Mouse (Mus musculus): ENCODE measurements around the gene Cacna1c.

Cacna1c gene

DNA sequence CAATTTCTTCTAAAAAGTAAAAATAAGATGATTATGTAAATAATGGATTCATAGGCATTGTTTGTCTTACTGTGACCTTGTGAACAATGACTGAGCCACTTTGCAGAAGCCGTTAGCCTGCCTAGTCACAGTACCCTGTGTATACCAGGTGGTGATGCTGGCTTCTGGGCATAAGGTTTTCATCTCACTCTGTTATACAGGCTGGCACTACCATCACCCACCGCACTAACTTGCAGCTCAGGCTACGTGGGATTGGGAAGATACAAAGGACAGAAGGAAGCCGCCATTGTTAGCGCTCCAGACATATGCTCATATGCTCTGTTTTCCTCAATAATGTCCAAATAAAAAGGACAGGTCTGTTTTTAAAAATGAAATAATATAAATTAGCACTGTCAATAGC, 440.4 kb downstream of the Cacna1c start:
- DNase-seq (ENCODE audit: low read depth, low spot score) = no peak

DNA sequence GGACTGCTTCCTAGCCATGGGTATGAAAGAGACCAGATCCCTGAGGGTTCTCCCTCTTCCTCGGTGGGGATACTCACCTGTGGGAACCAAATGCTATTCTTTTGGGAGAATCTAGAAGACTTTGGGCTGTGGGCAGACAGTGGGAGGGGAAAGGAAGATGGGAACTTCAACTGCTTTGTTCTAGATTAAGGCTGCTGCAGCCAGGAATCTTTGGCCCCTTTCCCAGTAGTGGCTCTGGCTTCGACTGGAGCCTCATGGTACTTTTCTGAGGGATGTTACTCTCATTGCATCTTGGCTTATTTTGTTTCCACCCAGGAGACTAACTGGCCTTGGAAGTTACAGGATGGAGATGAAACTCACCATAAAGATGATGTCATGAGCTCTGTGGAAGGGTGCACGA, 441.8 kb downstream of the Cacna1c start:
- no peak for DNase-seq (ENCODE audit: low read depth, low spot score)

- no peak for DNase-seq (ENCODE audit: low read depth, low spot score)
Measured at GRCm38 (mm10) chr6:118753787-118754186, 442.4 kb downstream of the Cacna1c start.

- DNase-seq (ENCODE audit: low read depth, low spot score) = no peak
Measured at GRCm38 (mm10) chr6:118753064-118753463, 443.2 kb downstream of the Cacna1c start.

- DNase-seq (ENCODE audit: low read depth, low spot score) = no peak
Measured at GRCm38 (mm10) chr6:118749285-118749684, 446.9 kb downstream of the Cacna1c start.

DNA sequence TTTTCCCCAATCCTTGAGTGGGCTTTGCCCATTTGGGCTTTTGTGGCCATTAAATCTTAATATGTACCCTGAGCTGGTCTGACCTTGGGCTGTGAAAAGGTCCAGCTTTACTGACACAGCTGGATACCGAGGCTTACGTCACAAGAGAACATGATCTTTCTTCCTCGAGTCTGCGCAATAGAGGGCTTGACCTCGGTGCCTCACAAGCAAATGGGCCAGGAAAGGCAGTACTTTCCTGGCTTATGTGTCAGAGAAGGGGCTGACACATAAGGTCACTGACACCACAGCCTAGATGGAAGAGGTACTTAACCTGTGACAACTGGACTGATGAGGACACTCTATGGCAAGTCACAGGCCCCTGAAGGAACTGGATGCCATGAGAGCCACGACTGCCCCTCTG, 453.5 kb downstream of the Cacna1c start:
- no peak for DNase-seq (ENCODE audit: low read depth, low spot score)

- no peak for DNase-seq (ENCODE audit: low read depth, low spot score)
Measured at GRCm38 (mm10) chr6:118741841-118742240, 454.4 kb downstream of the Cacna1c start.

- DNase-seq (ENCODE audit: low read depth, low spot score) = no peak
Measured at GRCm38 (mm10) chr6:118739961-118740599, 456.1 kb downstream of the Cacna1c start.

GRCm38 (mm10) chr6:118739344-118739743, 456.9 kb downstream of the Cacna1c start:
- DNase-seq (ENCODE audit: low read depth, low spot score) = no peak

DNA sequence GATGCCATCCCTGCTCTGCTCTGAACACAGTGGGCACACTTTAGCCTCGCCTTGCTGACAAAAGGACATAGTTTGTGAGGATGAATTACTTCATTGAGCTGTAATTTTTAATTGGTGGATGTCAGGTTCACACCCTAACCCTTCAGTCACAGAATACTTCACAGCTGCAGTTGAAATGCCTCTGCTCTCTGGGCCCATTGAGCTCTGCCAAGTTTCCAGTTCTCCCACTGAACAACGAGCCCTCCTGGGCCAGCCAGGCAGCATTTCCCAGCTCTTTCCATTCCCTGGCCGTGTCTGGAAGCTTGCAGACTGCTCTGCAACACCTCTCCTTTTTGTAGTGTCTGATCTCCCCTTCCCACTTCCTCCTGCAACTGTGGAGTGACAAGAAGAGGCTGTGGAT, 457.6 kb downstream of the Cacna1c start:
- no peak for DNase-seq (ENCODE audit: low read depth, low spot score)

GRCm38 (mm10) chr6:118737078-118737477, 459.1 kb downstream of the Cacna1c start:
- no peak for DNase-seq (ENCODE audit: low read depth, low spot score)

GRCm38 (mm10) chr6:118736491-118736890, 459.7 kb downstream of the Cacna1c start:
- no peak for DNase-seq (ENCODE audit: low read depth, low spot score)

DNA sequence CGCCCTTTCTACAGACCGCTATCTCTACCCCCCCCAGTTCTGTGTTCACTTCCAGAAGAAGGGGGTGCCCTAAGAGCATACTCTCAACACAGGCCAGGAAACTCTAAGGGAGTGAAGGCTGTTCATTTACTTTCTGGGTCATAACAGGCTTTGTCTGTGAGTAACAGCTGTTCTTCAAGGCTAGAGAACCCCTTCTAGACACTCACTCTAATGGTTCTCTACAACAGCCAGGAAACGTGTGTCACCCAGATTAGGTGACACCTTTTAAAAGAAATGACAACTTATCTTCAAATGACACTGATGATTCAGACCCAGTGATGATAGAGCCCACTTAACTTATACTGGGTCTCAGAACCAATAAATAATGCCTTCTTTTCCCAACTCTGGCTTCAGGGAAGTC, 461.1 kb downstream of the Cacna1c start:
- DNase-seq (ENCODE audit: low read depth, low spot score) = no peak

GRCm38 (mm10) chr6:118731937-118732336, 464.3 kb downstream of the Cacna1c start:
- DNase-seq (ENCODE audit: low read depth, low spot score) = no peak

DNA sequence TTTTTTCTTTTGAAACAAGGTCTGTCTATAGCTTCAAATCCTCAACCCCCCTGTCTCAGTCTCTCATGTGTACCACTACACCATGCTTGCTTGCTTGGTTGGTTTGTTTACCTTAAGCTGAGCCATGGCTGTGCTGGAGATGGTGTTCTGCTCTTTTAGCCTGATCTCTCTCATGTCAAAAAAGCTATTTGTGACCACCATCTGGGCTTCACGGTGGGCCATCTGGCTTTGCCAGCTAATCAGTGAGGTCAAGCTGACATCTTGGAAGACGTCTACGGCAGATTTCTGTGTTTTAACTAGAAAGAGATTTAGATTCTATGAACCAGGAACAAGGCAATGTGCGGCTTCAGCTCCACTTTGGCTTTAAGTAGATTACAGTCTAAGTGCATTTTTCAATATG, 471.3 kb downstream of the Cacna1c start:
- no peak for DNase-seq (ENCODE audit: low read depth, low spot score)

GRCm38 (mm10) chr6:118724388-118724787, 471.8 kb downstream of the Cacna1c start:
- DNase-seq (ENCODE audit: low read depth, low spot score) = no peak

DNA sequence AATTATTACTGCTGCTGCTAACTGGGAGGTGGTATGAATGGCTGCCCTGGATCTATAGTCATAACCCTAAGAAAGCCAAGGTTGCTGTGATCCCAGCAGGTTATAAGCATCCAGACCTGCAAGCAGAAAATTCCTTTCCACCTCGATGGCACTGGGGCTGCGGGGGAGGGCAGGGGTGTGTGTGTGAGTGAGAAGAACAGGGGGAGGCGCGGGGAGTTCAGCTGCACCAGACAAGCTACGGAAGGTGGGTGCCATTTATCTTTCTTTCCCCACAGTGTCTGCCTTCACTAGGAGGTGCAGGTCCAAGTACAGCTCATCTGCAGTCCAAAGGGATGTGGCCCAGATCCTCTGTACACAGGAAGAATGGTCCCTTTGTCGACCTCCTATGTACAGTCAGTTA, 473.9 kb downstream of the Cacna1c start:
- no peak for DNase-seq (ENCODE audit: low read depth, low spot score)

GRCm38 (mm10) chr6:118719486-118719885, 476.7 kb downstream of the Cacna1c start:
- DNase-seq (ENCODE audit: low read depth, low spot score) = no peak

DNA sequence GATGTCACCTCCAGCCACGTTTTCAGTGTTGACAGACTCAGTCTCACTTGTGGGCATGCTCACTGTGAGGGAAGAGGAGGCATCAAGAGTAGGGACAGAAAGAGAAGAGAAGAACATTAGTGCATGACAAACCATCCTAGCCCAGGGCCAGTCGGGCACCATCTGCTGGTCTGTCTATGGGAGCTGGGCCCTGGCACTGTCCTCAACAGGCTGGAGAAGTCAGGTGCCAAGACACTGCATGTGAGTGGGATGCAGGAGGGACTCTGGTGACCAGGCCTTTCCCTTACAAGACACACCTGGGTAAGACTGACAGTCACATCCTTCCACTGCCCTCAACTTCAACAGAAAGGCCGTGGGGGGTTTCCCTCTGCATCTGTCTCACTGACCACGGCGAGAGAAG, 482.9 kb downstream of the Cacna1c start:
- DNase-seq (ENCODE audit: low read depth, low spot score) = no peak

DNA sequence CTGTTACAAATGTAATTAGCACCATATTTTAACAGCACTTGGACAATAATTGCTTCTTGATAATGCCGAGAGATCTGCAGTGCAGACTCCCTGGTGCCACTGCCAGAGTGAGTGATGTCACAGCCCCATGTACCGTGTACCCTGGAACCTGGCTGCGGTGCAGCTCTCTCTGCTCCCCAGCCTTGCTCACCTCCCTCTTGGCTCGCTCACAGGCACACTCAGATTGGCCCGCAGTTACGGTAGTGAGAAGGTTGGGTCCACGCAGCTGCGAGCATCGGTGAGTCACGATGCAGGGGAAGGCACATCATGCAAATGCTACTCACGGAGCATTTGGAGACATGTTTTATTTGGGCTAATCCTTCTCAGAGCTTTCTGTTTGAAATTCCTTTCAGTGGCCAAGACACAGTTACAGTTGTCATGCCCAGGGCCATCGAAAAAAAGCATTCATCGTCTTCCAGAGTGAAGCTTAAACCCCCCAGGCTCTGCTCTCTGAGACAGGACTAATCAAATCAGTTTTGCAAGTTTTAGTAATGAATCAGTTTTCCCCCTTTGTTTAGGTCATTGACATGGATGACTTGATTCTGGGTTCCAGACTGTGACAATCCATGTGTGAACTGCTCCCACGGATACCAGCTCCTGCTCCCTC, 484.4 kb downstream of the Cacna1c start:
- DNase-seq (ENCODE audit: low read depth, low spot score) = no peak

DNA sequence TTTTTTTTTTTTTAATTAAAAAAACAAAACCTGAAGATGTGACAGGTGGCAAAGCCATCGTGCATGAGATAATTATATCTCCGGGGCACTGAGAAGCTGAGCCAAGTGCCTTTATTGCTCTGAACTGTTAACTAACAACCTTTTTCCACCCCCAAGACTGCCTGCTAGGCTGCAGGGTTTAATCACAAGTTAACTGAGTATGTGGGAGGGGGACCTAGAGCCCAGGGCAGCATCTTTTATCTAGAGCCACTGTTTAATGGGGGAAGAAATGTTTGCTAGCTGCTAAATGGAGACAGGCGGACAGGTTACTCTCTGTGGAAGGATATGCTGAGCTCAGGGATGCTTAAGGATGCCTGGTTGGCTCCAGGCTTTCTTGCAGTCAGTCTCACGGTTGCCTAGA, 489.2 kb downstream of the Cacna1c start:
- no peak for DNase-seq (ENCODE audit: low read depth, low spot score)

GRCm38 (mm10) chr6:118705840-118706239, 490.4 kb downstream of the Cacna1c start:
- no peak for DNase-seq (ENCODE audit: low read depth, low spot score)

GRCm38 (mm10) chr6:118694626-118695025, 501.6 kb downstream of the Cacna1c start:
- no peak for DNase-seq (ENCODE audit: low read depth, low spot score)

DNA sequence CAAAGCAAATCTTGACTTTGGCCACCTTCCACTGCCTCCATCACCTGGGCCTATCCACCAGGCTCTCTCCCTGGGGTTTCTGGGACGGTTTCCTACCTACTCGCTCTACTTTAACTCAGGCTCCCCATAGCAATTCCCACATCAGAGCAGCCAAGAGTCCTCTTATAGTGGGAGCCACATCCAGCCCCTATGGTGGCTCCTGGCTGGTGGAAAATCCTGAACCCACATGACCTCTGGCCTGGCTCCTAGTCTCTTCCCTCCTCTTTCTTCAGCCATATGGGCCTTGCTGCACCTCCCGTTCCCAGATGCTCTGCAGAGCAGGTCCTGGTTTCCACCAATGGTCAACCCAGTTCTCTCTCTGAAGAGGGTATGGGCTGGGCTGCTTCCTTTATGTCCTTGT, 506.8 kb downstream of the Cacna1c start:
- no peak for DNase-seq (ENCODE audit: low read depth, low spot score)

Data from CD4-positive helper T cell, adult 2 months (primary cell).